Comparison of ENCODE assay signal across 20 mouse cellular contexts in genomic region chr10:34396959-34397358, GRCm38 (mm10). TPM values are rescaled to one million over a fixed set of nuclear protein-coding genes. Genes with fewer than 3 reads are reported as not detected.
"Had no signal": no experiment of that assay in that cellular context is flagged by ENCODE, and none has a peak within 500 bp of the region (broad histone marks: within the 10 kb centered on the region; RNA-seq: fewer than 3 reads in every experiment).

No protein-coding gene starts in this region.

- H3K27me3 ChIP-seq: kidney, embryonic 15.5 days; liver, embryonic 13.5 days; neural tube, embryonic 13.5 days had no signal

- H3K36me3 ChIP-seq: liver, embryonic 13.5 days; neural tube, embryonic 13.5 days had no signal

- H3K9me3 ChIP-seq: kidney, embryonic 15.5 days; liver, embryonic 13.5 days; neural tube, embryonic 13.5 days had no signal

- H3K4me1 ChIP-seq: kidney, embryonic 15.5 days; liver, embryonic 13.5 days; neural tube, embryonic 13.5 days had no signal

- H3K27ac ChIP-seq: kidney, embryonic 15.5 days; left cerebral cortex, adult 2 months; liver, embryonic 13.5 days; neural tube, embryonic 13.5 days; stomach, postnatal 0 days had no signal

- H3K9ac ChIP-seq: kidney, embryonic 15.5 days; liver, embryonic 13.5 days; neural tube, embryonic 13.5 days had no signal

- H3K4me2 ChIP-seq: kidney, embryonic 15.5 days; liver, embryonic 13.5 days; neural tube, embryonic 13.5 days had no signal

- DNase-seq: kidney, adult 2 months; kidney, postnatal 10 days; kidney, postnatal 36 days; layer of hippocampus, postnatal 36 days; liver, embryonic 13.5 days; lung, adult 2 months; lung, postnatal 14 days; lung, postnatal 4 days; right cerebral cortex, adult 18-20 months; right cerebral cortex, postnatal 14 days; right cerebral cortex, postnatal 4 days; thymus, postnatal 25 days had no signal

- ATAC-seq: intestine, postnatal 0 days had no signal

- H3K4me3 ChIP-seq: kidney, embryonic 15.5 days; left cerebral cortex, adult 2 months; liver, embryonic 13.5 days; neural tube, embryonic 13.5 days had no signal

RNA-seq across cellular contexts. Expression of gene Col10a1, which starts 7.2 kb away (rescaled TPM):
- total RNA-seq: layer of hippocampus, postnatal 36 days; liver, adult 2 months; megakaryocyte progenitor cell, adult 5-6 weeks; megakaryocyte-erythroid progenitor cell, adult 5-6 weeks had no signal
- polyA plus RNA-seq: intestine, postnatal 0 days; kidney, adult 2 months; liver, adult 2 months; neural tube, embryonic 13.5 days had no signal
